Mouse (Mus musculus) cerebellum, adult 8-10 months (tissue): Measurements from ENCODE around the gene Mmp25.
"Not testable (repeated sequence)": the region's sequence is repeated elsewhere in the genome, so short reads cannot be mapped to it uniquely, and the experiment has no call there.

Experiments used
- DNase-seq: peaks from one replicate; pipeline ENCODE4 v3.0.0; 2022

Gene Mmp25

DNA sequence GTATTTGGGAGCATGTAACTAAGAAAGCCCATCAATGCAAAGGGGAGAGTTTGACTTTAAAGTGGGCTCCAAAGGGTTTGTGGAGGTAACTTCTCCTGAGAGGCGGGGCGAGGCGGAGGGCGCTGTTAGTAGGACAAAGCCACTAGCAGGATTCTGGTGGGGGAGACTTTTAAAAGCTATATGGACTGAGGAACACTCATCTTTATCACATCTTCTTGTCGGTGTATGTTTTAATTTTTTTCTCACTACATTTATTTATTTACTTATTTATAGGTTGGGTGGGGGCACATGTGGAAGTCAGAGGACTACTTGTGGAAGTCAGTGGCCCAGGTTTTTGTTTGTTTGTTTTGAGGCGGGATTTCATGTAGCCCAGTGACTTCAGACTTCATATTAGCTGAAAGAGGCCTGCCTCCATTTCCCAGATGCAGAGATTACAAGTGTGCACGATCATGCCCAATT is 45.4 kb downstream of the Mmp25 start:
- DNase-seq: no peak

DNA sequence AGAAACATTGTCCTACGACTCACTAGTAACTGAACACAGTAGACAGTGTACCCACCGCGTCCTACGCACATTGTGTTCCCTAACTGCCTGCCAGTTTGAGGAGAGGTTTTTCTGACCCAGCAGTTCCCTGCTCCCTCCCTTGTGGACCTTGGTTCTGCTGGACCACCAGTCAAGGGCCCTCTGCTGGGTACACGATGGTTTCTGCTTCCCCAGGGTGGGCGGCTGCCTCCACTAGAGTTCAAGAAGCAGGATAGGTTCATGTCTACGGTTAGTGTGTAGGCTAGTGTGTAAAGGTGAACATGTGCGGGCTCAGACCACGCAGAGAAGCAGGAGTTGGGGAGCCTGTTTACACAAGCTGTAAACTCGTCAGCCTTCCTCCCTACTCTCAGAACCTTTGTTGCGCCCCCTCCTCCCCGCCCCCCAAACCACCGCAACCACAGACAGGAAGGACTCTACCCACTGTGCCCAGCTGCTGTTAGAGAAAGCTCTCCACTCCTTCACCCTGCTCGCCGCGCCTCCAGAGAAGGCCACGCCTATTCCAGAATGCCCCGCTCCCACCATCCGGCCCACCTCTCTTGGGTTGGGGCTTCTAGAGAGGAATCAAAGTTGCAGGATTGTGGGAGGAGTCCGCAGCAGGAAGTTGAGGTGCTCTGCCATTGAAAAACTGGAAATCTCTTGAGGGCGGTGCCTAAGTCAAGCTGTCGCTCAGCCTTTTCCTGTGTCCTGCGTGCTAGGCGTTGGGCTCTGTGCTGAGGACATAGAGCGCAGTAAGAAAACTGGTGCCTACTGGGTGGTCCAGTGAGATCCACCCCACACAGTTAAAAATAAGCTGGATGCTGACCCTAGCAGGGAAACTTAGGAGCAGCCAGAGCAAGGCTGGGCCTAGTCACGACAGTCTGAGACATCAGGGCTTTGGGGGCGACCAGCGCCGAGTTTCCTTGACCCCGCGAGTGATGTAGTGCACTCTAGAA is 46.2 kb downstream of the Mmp25 start, which contains the start of gene Zfp13:
TSS of gene Zfp13 (minus strand) at position 906 of the 971 bp plus-strand sequence.
- peak; percentile 56 for DNase-seq

DNA sequence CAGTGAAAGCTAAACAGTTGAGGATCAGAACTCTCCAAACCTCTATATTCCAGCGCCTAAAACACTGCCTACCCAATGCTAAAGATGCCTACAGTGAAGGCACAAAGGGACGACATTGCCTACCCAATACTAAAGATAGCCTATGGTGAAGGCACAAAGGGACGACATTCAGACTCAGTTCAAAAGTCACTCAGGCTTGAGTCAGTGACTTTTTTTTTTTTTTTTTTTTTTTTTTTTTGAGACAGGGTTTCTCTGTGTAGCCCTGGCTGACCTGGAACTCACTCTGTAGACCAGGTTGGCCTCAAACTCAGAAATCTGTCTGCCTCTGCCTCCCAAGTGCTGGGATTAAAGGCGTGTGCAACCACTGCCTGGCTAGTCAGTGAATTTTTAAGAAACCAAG is 49.9 kb downstream of the Mmp25 start:
- not testable (repeated sequence) for DNase-seq

DNA sequence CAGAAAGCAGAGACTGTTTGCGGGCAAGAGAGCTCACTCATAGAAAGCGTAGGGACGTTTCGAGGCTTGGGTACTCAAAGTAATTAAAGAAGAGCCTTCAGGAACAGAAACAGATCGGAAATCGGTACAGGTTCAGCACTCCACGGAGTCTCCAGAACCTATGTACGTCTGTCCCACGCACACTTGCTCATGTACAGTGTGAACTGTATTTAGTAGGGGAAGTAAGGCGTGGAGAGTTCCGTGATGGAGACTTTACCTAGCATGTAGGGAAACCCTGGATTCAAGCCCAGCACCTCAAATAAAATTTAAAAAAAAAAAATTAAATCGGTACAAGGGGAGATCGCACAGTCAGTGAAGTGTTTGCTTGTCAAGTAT is 52.2 kb downstream of the Mmp25 start:
- DNase-seq: no peak

DNA sequence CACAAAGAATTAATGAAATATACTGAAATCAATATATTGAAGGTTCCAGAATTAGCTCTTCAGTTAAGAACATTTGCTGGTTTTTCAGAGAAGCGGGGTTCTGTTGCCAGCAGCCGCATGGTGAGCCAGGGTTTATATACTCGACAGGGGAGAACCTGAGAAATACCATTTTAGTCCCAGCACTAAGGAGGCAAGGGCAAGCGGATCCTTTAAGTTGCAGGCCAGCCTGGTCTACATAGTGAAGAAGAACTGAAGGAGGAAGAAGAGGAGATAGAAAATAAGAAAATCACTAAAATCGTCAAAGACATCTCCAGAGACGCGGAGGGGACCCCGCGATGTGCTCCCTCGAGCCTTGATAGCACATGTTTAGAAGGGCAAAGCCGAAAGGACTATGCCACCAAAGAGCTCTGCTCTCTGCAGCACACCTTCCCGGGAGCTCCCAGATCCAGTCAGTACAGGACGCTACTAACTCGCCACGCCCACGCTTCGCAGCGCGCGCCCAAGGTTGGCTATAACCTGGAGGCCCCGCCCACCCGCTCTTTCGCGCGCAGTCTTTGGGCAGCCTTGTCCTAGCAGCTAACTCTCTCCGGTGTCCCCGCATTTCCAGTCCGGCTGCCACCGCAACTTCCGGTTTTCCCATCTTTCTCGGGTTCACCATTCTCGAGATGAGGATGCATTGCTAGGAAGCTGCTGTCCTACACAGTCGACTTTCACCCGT is 52.7 kb downstream of the Mmp25 start:
- peak; percentile 98 for DNase-seq

DNA sequence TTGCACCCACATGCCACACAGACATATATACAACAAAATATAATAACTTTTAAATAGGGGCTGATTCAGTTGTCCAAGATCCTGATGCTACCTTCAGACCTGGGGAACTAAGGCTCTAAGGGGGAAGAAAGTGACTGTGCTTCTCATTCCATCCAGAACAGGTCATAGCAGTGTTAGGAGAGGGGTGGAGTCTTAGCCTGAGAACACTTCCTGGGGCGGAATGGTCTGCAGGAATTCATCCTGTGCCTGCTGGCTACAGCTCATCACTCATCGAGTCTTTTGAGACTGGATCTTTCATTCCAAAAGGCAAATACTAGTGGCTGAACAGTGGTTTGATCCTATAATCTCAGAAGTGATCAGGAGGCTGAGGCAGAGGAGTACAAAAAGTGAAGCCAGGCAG is 57.8 kb downstream of the Mmp25 start:
- no peak for DNase-seq

DNA sequence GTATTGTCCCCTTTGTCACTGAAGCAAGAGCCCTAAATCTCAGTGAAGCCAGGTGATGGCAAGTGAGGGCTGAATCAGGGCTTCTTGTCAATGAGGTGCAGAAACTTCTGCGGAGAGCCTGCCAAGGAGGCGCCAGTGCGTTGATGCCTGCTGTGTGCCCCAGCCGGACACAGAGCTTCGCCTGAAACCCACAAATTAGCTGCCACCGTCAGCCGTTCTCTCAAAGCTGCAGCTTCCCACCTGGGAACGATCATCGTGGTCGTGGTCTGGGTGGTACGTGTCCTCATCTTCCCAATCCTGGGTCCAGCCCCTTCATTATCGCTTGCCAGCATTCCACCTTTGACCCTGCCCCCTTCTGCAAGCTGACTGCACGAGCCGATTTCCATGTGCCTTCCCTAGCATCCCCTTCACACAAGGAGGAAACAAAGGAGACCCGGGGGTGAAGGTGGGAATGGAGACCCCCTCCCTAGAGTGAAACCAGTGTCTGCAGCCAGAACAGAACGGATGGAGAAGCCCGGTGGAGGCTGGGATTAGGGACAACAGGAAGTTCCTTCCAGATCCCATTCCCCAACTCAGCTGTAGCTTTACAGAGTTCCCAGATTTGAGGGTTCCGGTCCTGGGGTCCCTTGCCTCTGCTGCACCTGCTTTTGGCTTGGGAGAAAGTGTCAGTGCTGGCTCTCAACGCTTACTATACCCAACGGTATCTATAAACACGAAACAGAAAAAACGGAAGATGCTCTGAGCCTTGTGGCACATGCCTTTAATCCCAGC is 59.2 kb downstream of the Mmp25 start:
- DNase-seq: peak; percentile 75

DNA sequence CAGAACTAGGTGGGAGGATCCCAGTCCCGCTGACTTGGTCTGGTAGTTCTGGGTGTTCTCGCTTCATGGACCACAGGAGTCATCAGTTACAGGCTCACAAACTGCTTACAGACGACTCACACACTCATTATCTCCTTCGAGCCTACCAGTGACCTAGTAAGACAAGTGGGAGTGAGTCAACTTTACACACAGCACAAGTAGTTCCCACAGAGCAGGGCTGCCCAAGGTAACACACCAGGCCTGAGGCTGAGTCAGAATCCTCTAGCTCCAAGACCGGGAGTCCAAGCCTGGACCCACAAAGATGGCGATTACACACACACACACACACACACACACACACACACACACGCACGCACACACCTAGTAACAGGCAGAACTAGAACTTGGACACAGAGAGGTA is 60.3 kb downstream of the Mmp25 start:
- DNase-seq: no peak
